Mouse (Mus musculus) c-Kit-positive CD71-positive TER-119-negative erythroid progenitor cells, embryonic 14.5 days (primary cell): Measurements from ENCODE around the gene Dus2.
A peak's percentile ranks its signal among the peaks of the same experiment; 100 is the strongest.

Experiments
- DNase-seq: peaks from one replicate; pipeline ENCODE4 v3.0.0-alpha.2; 2013; ENCODE audit warnings: low read depth

Gene Dus2

GRCm38 (mm10) chr8:106044151-106044550, 53.0 kb downstream of the Dus2 start:
- DNase-seq = no peak

DNA sequence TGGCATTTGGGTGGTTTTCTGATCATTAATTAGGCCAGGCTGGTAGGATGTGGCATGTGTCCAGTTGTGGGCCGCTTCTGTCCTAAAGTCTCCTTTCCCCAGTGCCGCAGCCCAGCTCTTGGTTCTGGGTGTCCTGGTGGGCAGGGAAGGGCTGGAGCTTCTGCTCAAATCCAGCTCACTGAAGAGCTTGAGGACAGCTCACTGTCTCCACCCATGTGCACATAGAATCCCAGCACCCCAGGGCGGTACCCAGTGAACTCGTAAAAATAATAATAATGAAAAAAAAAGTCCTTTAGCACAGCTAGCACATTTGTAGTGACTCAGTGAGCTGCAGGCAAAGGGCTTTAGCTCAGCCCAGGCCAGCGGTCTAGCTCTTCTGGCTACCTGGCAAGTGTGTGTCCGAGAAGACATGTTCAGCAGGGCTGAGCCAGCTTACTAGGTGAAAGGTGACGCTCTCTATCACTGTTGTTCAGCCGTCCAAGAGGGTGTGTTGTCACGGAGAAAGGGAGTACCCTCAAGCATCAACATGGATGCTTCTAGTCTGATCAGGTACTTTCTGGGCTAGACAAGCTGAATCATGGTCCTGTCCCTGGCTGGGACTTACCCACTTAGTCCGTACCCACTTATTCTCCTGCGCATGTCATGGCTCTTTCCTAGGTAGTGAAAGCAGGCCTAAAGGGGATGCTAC, 55.9 kb downstream of the Dus2 start:
- DNase-seq = no peak

DNA sequence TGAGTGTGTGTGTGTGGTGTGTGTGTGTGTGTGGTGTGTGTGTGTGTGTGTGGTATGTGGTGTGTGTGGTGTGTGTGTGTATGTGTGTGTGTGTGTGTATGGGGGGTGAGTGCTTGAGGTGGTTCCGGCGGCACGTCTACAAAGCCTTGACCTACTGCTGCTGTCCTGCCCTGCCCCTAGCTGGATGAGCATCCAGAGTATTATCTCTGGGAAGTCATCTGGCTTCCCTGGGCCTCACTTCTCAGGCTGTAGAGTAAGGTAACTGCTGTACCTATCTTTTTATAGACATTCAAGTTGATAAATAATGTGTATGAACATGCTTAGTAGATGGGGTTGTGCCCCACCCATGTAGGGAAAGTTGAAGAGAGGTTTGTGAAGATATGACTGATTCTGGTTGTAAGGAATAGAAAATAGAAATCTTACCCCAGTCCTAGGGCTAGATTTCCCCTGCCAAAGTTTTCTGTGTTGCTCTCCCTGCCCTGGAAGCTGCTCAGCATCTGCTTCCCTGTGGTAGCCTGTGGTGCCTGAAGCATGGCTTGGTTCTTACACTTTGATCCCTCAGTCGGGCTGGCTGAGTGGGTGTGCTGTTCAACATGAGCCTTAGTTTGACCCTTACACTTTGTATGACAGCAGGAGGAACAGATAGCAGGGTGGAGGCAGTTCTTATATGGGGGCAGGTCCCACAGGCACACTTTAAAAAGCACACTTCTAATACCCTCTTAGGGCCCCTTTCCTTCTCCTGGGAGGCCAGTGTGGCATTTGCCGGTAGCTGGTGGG, 56.9 kb downstream of the Dus2 start:
- no peak for DNase-seq

DNA sequence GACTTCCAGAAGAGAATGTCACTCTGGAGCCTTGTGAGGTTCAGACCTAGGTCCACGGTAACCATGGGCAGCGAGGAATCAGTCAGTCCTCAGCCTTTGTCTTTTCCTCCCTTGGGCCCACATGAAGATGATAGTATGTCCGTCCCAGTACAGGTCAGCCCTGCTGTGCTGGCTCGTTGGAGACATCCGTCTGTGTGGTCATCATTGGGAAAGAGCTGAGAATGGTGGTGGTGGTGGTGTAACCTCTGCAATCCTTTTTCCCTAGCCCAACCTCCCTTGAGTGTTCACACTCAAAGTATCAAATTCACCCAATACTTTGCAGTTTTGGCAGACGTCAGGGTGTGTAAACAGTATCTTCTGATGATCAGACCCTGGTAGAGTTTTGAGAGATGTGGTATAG, 58.7 kb downstream of the Dus2 start:
- no peak for DNase-seq

DNA sequence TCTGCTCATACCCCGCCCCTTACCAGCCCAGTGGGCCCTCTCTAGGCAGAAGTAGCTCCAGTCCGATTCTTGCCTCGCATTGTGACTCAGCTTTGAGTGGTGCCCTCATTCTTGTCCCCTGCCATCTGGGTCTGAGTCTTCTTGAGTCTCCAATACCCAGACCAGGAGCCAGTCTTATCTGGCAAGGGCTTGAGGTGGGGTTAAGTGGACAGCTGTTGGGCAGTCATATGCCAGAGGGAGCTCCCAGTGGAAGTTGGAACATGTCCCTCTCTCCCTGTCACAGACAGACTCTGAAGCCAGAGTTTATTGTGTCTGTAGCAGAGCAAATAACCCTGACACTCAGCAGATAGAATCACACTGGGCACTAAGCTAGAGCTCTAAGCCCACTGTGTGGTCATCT, 59.9 kb downstream of the Dus2 start:
- no peak for DNase-seq

GRCm38 (mm10) chr8:106052510-106053089, 61.5 kb downstream of the Dus2 start:
- no peak for DNase-seq

DNA sequence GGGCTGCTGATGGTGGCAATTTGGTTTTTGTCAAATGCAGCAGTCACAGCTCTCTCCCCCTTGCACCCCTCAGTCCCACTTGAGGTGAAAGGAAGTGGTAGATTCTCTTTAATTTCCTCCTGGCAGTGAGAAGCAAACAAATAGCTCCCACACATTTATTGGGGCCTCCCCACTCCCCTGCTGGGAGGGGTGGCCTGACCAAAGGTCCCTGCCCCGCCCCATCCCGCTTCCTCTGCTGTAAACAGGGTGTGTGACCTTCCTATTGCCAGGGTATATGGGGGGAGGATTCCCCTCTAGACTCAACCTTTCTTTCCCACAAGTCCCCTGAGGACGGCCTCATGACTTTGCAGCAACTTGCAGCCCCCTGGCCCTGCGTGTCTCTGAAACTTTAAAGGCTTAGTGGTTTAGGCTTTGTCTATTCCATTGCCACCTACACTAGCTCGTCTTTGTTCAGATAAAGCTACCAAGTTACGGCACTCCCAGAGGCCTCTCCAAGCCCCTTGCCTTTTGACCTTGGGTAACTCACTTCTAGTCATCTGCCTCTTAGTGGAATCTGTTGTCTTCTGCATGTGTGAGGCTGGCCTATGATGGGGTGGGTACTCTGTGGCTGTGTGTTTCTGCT, 63.2 kb downstream of the Dus2 start:
- no peak for DNase-seq

GRCm38 (mm10) chr8:106055038-106055437, 63.9 kb downstream of the Dus2 start:
- no peak for DNase-seq

- no peak for DNase-seq
These were observed 65.4 kb downstream of the Dus2 start for GRCm38 (mm10) chr8:106056455-106056982.

GRCm38 (mm10) chr8:106058731-106059612, 67.8 kb downstream of the Dus2 start, which contains the start of gene Nfatc3:
Nfatc3 (plus strand) TSS chr8:106058840.
- peak; percentile 93 for DNase-seq

- no peak for DNase-seq
These were observed 68.7 kb downstream of the Dus2 start for GRCm38 (mm10) chr8:106059613-106060371.

DNA sequence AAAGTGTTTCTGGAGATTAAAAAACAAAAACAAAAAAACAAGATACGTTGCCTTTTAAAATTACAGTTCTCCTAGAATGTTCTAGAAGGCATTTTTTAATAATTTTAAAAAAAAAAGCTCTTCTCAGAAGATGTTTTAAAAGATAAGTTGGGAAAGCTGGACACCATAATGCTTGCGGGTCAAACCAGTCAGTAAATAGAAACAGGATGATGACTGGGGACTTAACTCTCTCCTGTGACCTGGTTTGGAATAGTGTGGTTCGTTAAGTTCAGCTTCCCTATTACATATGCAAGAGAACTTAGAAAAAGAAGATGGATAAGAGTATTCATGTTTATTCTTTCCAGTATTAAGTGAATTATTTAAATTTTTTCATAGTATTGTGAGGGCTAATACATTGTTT, 69.4 kb downstream of the Dus2 start:
- DNase-seq = no peak

DNA sequence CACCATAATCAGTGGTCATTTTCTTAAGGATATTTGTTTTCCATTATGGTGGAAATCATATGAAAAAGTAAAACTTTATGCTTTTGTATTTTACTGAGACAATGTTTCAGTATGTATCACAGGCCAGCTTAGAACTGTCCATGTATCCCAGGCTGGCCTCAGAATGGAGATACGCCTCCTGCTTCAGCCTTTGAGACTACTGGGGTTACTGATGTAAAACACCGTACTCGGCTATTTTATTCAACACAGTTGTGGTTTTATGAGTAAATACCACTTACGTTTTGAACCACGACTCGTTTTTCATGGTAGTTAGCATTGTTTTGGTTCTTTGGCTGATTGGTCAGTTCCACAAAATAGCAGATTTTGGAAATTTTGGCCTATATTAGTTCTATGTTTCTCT, 70.5 kb downstream of the Dus2 start:
- DNase-seq = no peak

DNA sequence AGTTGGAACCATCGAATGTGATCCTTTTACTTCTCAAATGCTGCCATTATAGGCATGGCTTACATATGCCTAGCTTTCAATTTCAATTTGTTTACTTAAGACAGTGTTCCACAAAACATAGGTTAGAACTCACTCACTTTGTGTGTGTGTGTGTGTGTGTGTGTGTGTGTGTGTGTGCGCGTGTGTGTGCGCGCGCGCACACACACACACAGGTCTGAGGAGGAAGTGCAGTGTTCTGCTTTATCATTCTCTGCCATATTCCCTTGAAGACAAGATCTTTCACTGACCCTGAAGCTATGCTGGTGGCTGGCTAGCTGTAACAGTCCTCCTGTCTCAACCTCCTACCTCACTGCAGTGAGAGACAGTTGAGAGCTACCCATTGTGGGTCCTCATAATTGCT, 71.9 kb downstream of the Dus2 start:
- no peak for DNase-seq

GRCm38 (mm10) chr8:106066721-106067120, 75.6 kb downstream of the Dus2 start:
- no peak for DNase-seq

- no peak for DNase-seq
These were observed 78.4 kb downstream of the Dus2 start for GRCm38 (mm10) chr8:106069565-106069964.

DNA sequence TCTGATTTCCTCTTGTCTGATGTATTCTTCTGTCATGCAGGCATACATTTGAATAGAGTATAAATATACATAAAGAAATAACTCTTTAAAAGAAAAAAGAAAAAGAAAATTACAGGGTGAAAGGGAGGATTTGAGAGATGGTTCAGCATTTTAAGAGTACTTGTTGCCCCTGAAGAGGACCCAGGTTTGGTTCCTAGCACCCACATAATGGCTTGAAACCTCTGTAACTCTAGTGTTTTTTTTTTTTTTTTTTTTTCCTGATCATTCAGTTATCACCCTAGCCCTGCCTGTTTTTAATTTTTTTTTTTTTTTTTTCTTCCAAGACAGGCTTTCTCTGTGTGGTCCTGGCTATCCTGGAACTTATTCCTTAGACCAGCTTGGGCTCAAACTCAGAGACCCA, 81.0 kb downstream of the Dus2 start:
- no peak for DNase-seq

- no peak for DNase-seq
These were observed 83.1 kb downstream of the Dus2 start for GRCm38 (mm10) chr8:106074236-106074635.

- DNase-seq = no peak
These were observed 83.5 kb downstream of the Dus2 start for GRCm38 (mm10) chr8:106074659-106075058.

DNA sequence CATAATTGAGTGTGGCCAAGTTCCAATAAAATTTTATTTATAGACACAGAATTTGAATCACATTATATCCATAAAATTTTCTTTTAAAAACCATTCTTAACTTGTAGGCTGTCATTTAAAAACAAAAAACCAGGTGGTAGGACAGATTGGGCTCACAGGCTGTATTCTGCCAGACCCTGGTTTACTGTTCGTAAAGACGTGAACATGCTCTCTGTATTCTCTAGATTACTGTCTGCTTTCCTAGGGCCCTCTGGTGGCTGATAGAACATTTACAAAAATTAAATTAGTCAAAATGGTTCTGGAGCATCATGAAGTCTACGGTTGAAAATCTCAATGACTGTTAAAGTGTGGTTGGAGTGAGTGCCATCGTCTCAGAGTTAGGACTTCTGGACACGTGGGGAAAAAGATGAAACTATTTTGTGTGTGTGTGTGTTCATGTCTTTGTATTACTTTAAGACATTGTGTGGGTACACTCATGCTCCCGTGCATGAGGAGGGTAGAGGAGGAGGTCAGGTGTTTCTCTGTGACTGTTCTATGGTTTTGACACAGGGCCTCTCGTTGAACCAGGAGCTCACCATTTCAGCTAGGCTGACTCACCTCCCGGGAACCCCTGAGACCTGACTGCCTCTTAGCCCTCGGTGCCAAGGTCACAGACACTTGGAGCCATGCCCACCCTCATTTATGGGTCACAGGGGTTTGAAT, 84.2 kb downstream of the Dus2 start:
- DNase-seq = no peak
